In genomic region chr1:63770309-63770708, GRCm38 (mm10) we compare ENCODE assay signal across 19 mouse cellular contexts. TPM values are rescaled to one million over a fixed set of nuclear protein-coding genes. Genes with fewer than 3 reads are reported as not detected.
A peak's percentile ranks its signal among the peaks of the same experiment; 100 is the strongest.
DNase-seq lines count a peak whose midpoint lies in the region; ATAC-seq lines count a peak whose summit lies in the region.
"Had no signal": no experiment of that assay in that cellular context is flagged by ENCODE, and none has a peak within 500 bp of the region (broad histone marks: within the 10 kb centered on the region; RNA-seq: fewer than 3 reads in every experiment).

No protein-coding gene starts in this region.

- H3K9me3 ChIP-seq in midbrain, embryonic 14.5 days (ENCODE audit: control insufficient read depth, low read length), result no peaks in the 10 kb centered on the region
- no peaks in the 10 kb centered on the region for H3K9me3 ChIP-seq in midbrain, embryonic 11.5 days (ENCODE audit: control insufficient read depth, low read length)
- H3K9me3 ChIP-seq in midbrain, embryonic 15.5 days, result no peaks in the 10 kb centered on the region
- H3K9me3 ChIP-seq: G1E; intestine, embryonic 15.5 days had no signal

- H3K4me3 ChIP-seq in midbrain, embryonic 14.5 days (replicated peaks; ENCODE audit: low read depth, low read length), result no peak overlapping the region
- no peak overlapping the region for H3K4me3 ChIP-seq in midbrain, embryonic 11.5 days (ENCODE audit: low read depth, low read length)
- H3K4me3 ChIP-seq in midbrain, embryonic 15.5 days, result no peak overlapping the region
- H3K4me3 ChIP-seq: intestine, embryonic 15.5 days had no signal

- no peak overlapping the region for H3K9ac ChIP-seq in midbrain, embryonic 14.5 days (replicated peaks; ENCODE audit: low read length)
- no peak overlapping the region for H3K9ac ChIP-seq in midbrain, embryonic 11.5 days (ENCODE audit: low read length)
- 0 out of 2 replicates have a peak overlapping the region, but pooled peaks have one; percentile 2 for H3K9ac ChIP-seq in midbrain, embryonic 15.5 days
- H3K9ac ChIP-seq: intestine, embryonic 15.5 days had no signal

- WGBS in midbrain, embryonic 14.5 days, result 20% methylated on average over 7 of the region's 7 CpGs
- 86% methylated on average over 7 of the region's 7 CpGs for WGBS in midbrain, embryonic 11.5 days
- WGBS in midbrain, embryonic 15.5 days, result 17% methylated on average over 7 of the region's 7 CpGs

- H3K4me1 ChIP-seq in midbrain, embryonic 14.5 days (ENCODE audit: control insufficient read depth, insufficient read depth, low read length), result peaks cover 24% of the 10 kb centered on the region
- no peaks in the 10 kb centered on the region for H3K4me1 ChIP-seq in midbrain, embryonic 11.5 days (ENCODE audit: control insufficient read depth, insufficient read depth, low read length)
- peaks cover 32% of the 10 kb centered on the region for H3K4me1 ChIP-seq in midbrain, embryonic 15.5 days
- H3K4me1 ChIP-seq: intestine, embryonic 15.5 days had no signal

- ATAC-seq in frontal cortex, adult (ENCODE audit: low TSS enrichment), result peak; percentile 87
- 0 out of 2 replicates have a peak, but pooled peaks have one; percentile 40 for ATAC-seq in midbrain, embryonic 14.5 days (ENCODE audit: low FRiP score, low TSS enrichment)
- ATAC-seq in midbrain, embryonic 11.5 days (ENCODE audit: low FRiP score), result no peak
- ATAC-seq in midbrain, embryonic 15.5 days (replicated peaks), result peak; percentile 92
- no peak for ATAC-seq in megakaryocyte-erythroid progenitor cell, adult 5-6 weeks (replicated peaks; ENCODE audit: low FRiP score, low TSS enrichment, poor library complexity, severe bottlenecking)
- ATAC-seq: activated CD4-positive, CD25-positive, alpha-beta regulatory T cell, adult 4 months; intestine, embryonic 15.5 days had no signal

- H3K4me2 ChIP-seq in midbrain, embryonic 14.5 days (ENCODE audit: low read length), result peak overlapping the region; percentile 29
- H3K4me2 ChIP-seq in midbrain, embryonic 11.5 days, result no peak overlapping the region
- peak overlapping the region; percentile 25 for H3K4me2 ChIP-seq in midbrain, embryonic 15.5 days
- H3K4me2 ChIP-seq: intestine, embryonic 15.5 days had no signal

- no peak overlapping the region for H3K27ac ChIP-seq in midbrain, embryonic 14.5 days (replicated peaks; ENCODE audit: low read depth, low read length)
- no peak overlapping the region for H3K27ac ChIP-seq in midbrain, embryonic 11.5 days (ENCODE audit: low read depth, low read length)
- peak overlapping the region; percentile 65 for H3K27ac ChIP-seq in midbrain, embryonic 15.5 days
- H3K27ac ChIP-seq: intestine, embryonic 15.5 days had no signal

- no peaks in the 10 kb centered on the region for H3K27me3 ChIP-seq in midbrain, embryonic 14.5 days (ENCODE audit: control insufficient read depth, insufficient read depth, low read length)
- no peaks in the 10 kb centered on the region for H3K27me3 ChIP-seq in midbrain, embryonic 11.5 days (ENCODE audit: control insufficient read depth, insufficient read depth, low read length)
- no peaks in the 10 kb centered on the region for H3K27me3 ChIP-seq in midbrain, embryonic 15.5 days (replicated peaks)
- H3K27me3 ChIP-seq: intestine, embryonic 15.5 days had no signal

- H3K36me3 ChIP-seq in midbrain, embryonic 14.5 days (ENCODE audit: control insufficient read depth, insufficient read depth, low read length), result no peaks in the 10 kb centered on the region
- H3K36me3 ChIP-seq in midbrain, embryonic 11.5 days (ENCODE audit: control insufficient read depth, insufficient read depth, low read length), result no peaks in the 10 kb centered on the region
- H3K36me3 ChIP-seq in midbrain, embryonic 15.5 days (replicated peaks), result no peaks in the 10 kb centered on the region
- H3K36me3 ChIP-seq: G1E; intestine, embryonic 15.5 days had no signal

- no peak for DNase-seq in frontal cortex, postnatal 25 days (ENCODE audit: low spot score in 2 of 2)
- DNase-seq in midbrain, embryonic 14.5 days, result peak; percentile 78
- DNase-seq in midbrain, embryonic 11.5 days (ENCODE audit: low spot score, missing footprints), result no peak
- no peak for DNase-seq in spleen, adult 12 weeks (ENCODE audit: low spot score)
- DNase-seq in cerebellum, adult 11-12 months, result no peak
- DNase-seq: B cell, adult 2 months; cerebellum, postnatal 36 days; gastrocnemius, postnatal 14 days; kidney, postnatal 4 days; lung, postnatal 10 days; thymus, postnatal 14 days had no signal

RNA-seq across cellular contexts. Expression of gene 4933402D24Rik, which starts 1.2 kb away (rescaled TPM):
- 0.43 and 0.49 TPM in 2 replicates for polyA plus RNA-seq in midbrain, embryonic 14.5 days (2014; fragmentation: Nextera tagmentation; extraction: Ambion mirVana)
- 0.07 and 0.23 TPM in 2 replicates for polyA plus RNA-seq in midbrain, embryonic 11.5 days (2014; fragmentation: Nextera tagmentation; extraction: Ambion mirVana)
- polyA plus RNA-seq in midbrain, embryonic 15.5 days (2015; fragmentation: Nextera tagmentation; extraction: Ambion mirVana), result 0.22 and 0.49 TPM in 2 replicates
- not detected in 2 replicates for total RNA-seq in megakaryocyte-erythroid progenitor cell, adult 5-6 weeks (2014; fragmentation: Nextera tagmentation)
- total RNA-seq in megakaryocyte-erythroid progenitor cell, adult 5-6 weeks (2017), result not detected in 2 replicates
- total RNA-seq: gastrocnemius, postnatal 14 days; liver, adult 2 months had no signal
- polyA plus RNA-seq: G1E; heart, embryonic 14.5 days; intestine, embryonic 15.5 days; liver, adult 2 months had no signal

RNA-seq across cellular contexts. Expression of gene Fastkd2, which starts 39.9 kb away (rescaled TPM):
- 42.7 and 45.2 TPM in 2 replicates for polyA plus RNA-seq in midbrain, embryonic 14.5 days (2014; fragmentation: Nextera tagmentation; extraction: Ambion mirVana)
- polyA plus RNA-seq in midbrain, embryonic 11.5 days (2014; fragmentation: Nextera tagmentation; extraction: Ambion mirVana), result 69.4 and 72.1 TPM in 2 replicates
- polyA plus RNA-seq in midbrain, embryonic 15.5 days (2015; fragmentation: Nextera tagmentation; extraction: Ambion mirVana), result 28.2 and 35.3 TPM in 2 replicates
- total RNA-seq in megakaryocyte-erythroid progenitor cell, adult 5-6 weeks (2014; fragmentation: Nextera tagmentation), result 70.4 and 83.7 TPM in 2 replicates
- total RNA-seq in megakaryocyte-erythroid progenitor cell, adult 5-6 weeks (2017), result 34.9 and 50.2 TPM in 2 replicates

RNA-seq across cellular contexts. Expression of gene Mdh1b, which starts 40.2 kb away (rescaled TPM):
- polyA plus RNA-seq in midbrain, embryonic 14.5 days (2014; fragmentation: Nextera tagmentation; extraction: Ambion mirVana), result 0.24 and 0.43 TPM in 2 replicates
- polyA plus RNA-seq in midbrain, embryonic 11.5 days (2014; fragmentation: Nextera tagmentation; extraction: Ambion mirVana), result 0.25 TPM in 1 of 2 replicates, not detected in the other
- 0.26 and 0.41 TPM in 2 replicates for polyA plus RNA-seq in midbrain, embryonic 15.5 days (2015; fragmentation: Nextera tagmentation; extraction: Ambion mirVana)
- not detected in 2 replicates for total RNA-seq in megakaryocyte-erythroid progenitor cell, adult 5-6 weeks (2014; fragmentation: Nextera tagmentation)
- not detected in 2 replicates for total RNA-seq in megakaryocyte-erythroid progenitor cell, adult 5-6 weeks (2017)
- total RNA-seq: gastrocnemius, postnatal 14 days had no signal
- polyA plus RNA-seq: activated CD4-positive, CD25-positive, alpha-beta regulatory T cell, adult 4 months; G1E; heart, embryonic 14.5 days; intestine, embryonic 15.5 days; liver, adult 2 months had no signal

Comparison
In these comparisons a context has a peak if more than half of its experiments do, and no peak if none do; other contexts are left out.
1. ATAC-seq: peak in frontal cortex, adult (single experiment), midbrain, embryonic 14.5 days (single experiment) and midbrain, embryonic 15.5 days (single experiment); none in midbrain, embryonic 11.5 days (single experiment) and megakaryocyte-erythroid progenitor cell, adult 5-6 weeks (single experiment).